Mouse (Mus musculus) midbrain, embryonic 13.5 days (tissue): ENCODE results near the gene Fmod. TPM values are rescaled to one million over a fixed set of nuclear protein-coding genes. Genes with fewer than 3 reads are reported as not detected.

Experiments used
- ATAC-seq: fragments of 200-750 bp; cut with Nextera tagmentation; 2 replicates; pipeline ENCODE4 v1.8.0; 2017; ENCODE audit warnings: mild to moderate bottlenecking, moderate TSS enrichment, moderate library complexity
- H3K27ac ChIP-seq: fragments of 300-500 bp; sonication (generic); 2 replicates; pipeline ENCODE4 v1.5.1; 2015; ENCODE audit warnings: inconsistent platforms, mild to moderate bottlenecking, moderate library complexity
- H3K27me3 ChIP-seq: fragments of 300-500 bp; sonication (generic); 2 replicates; pipeline ENCODE4 v1.6.1; 2015; ENCODE audit warnings: mild to moderate bottlenecking, inconsistent platforms
- H3K36me3 ChIP-seq: fragments of 300-500 bp; sonication (generic); 2 replicates; pipeline ENCODE4 v1.6.1; 2015; ENCODE audit warnings: mild to moderate bottlenecking, inconsistent platforms
- H3K4me1 ChIP-seq: fragments of 300-500 bp; sonication (generic); replicated peaks from 2 replicates; pipeline ENCODE4 v1.6.1; 2015; ENCODE audit warnings: inconsistent platforms
- H3K4me2 ChIP-seq: fragments of 300-500 bp; sonication (generic); replicated peaks from 2 replicates; pipeline ENCODE4 v1.6.1; 2015; ENCODE audit warnings: moderate library complexity, mild to moderate bottlenecking, inconsistent platforms
- H3K4me3 ChIP-seq: fragments of 300-500 bp; sonication (generic); replicated peaks from 2 replicates; pipeline ENCODE4 v1.5.1; 2015; ENCODE audit warnings: mild to moderate bottlenecking, inconsistent platforms
- H3K9ac ChIP-seq: fragments of 300-500 bp; sonication (generic); replicated peaks from 2 replicates; pipeline ENCODE4 v1.6.1; 2015; ENCODE audit warnings: mild to moderate bottlenecking, inconsistent platforms
- H3K9me3 ChIP-seq: fragments of 300-500 bp; sonication (generic); 2 replicates; pipeline ENCODE4 v1.6.1; 2016; ENCODE audit warnings: mild to moderate bottlenecking, inconsistent platforms
- WGBS: fragments of 180-500 bp; shearing (Covaris S2); methylation state at CpG from one replicate; pipeline ENCODE4 v1.1.7; 2015; 5-methylcytosine and 5-hydroxymethylcytosine counted together
- polyA plus RNA-seq: library from polyadenylated mRNA; unstranded; fragments of >200 nt; fragmentation: Nextera tagmentation; extraction: Ambion mirVana; gene quantifications from 2 replicates; pipeline ENCODE4 v1.2.1, GENCODE M21; 2015

Gene Fmod
- polyA plus RNA-seq, 1 experiment from 2014 or later = 5.7 TPM

DNA sequence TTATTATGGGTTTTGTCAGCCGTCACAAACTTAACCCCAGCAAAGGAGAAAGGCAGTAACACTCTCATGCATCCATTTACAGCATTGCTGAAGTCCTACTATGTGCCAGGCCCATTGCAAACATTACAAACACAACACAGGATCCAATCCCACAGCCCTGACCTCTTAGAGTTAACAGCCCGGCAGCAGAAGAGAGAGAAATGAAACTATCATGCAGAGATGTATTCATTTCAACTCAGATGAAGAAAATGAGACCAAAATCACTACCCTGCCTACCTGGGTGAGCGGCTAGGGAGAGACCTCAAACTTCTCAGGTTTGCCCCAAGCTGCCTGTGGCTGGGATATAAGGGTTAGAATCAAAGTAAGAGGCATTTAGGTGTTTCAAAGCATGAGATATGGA, 29.5 kb downstream of the Fmod start:
- peaks cover 85% of the 10 kb centered on the region for H3K4me1 ChIP-seq
- no peak overlapping the region for H3K9ac ChIP-seq
- H3K36me3 ChIP-seq = no peaks in the 10 kb centered on the region
- peak overlapping the region; percentile 52 for H3K27ac ChIP-seq
- ATAC-seq = no peak
- H3K9me3 ChIP-seq = no peaks in the 10 kb centered on the region
- H3K27me3 ChIP-seq = no peaks in the 10 kb centered on the region
- 61% methylated on average over 3 of the region's 3 CpGs for WGBS
- 0 out of 2 replicates have a peak overlapping the region, but pooled peaks have one; percentile 14 for H3K4me2 ChIP-seq
- H3K4me3 ChIP-seq = no peak overlapping the region

- no peaks in the 10 kb centered on the region for H3K9me3 ChIP-seq
- peak overlapping the region; percentile 52 for H3K27ac ChIP-seq
- peak; percentile 5; the same call in 1 of the 2 replicates for ATAC-seq
- no peaks in the 10 kb centered on the region for H3K36me3 ChIP-seq
- H3K4me2 ChIP-seq = 0 out of 2 replicates have a peak overlapping the region, but pooled peaks have one; percentile 14
- H3K4me3 ChIP-seq = no peak overlapping the region
- H3K9ac ChIP-seq = no peak overlapping the region
- no peaks in the 10 kb centered on the region for H3K27me3 ChIP-seq
- peaks cover 85% of the 10 kb centered on the region for H3K4me1 ChIP-seq
- WGBS = 6% methylated on average over 8 of the region's 8 CpGs
Observed at GRCm38 (mm10) chr1:134067143-134067619, 30.1 kb downstream of the Fmod start.

DNA sequence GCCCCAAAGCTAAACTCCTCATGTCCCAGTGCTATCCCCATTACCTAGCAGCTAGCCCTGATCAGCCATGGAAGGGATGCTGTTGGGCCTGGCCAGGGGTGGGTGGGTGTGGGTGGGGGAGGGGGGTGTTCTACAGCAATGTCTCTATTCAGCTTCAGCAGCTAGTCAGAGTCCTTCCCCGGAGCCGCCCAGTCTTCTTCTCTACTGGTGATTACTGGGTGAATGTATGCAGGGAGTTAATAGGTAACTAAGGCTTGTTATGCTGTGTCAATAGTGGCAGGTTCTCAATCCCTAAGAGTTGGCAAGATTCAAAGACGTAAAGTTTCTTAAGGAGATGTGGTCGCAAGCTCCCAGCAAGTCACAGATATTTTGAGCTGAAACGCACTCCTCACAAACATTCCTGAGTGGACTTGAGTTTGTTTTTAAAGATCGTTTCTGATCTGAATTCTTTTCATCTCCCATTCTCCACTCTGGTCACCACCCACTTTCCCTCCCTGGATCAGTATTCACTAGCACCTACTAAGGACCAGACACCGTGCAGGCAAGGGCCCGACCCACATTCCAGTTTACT, 33.1 kb downstream of the Fmod start:
- 63% methylated on average over 8 of the region's 8 CpGs for WGBS
- H3K9ac ChIP-seq = no peak overlapping the region
- no peaks in the 10 kb centered on the region for H3K9me3 ChIP-seq
- no peak overlapping the region for H3K4me3 ChIP-seq
- H3K27me3 ChIP-seq = no peaks in the 10 kb centered on the region
- H3K36me3 ChIP-seq = 0 out of 2 replicates have a peak, but pooled peaks cover 5% of the 10 kb centered on the region
- peak overlapping the region; percentile 79 for H3K27ac ChIP-seq
- H3K4me1 ChIP-seq = peaks cover 84% of the 10 kb centered on the region
- ATAC-seq = no peak
- H3K4me2 ChIP-seq = no peak overlapping the region

DNA sequence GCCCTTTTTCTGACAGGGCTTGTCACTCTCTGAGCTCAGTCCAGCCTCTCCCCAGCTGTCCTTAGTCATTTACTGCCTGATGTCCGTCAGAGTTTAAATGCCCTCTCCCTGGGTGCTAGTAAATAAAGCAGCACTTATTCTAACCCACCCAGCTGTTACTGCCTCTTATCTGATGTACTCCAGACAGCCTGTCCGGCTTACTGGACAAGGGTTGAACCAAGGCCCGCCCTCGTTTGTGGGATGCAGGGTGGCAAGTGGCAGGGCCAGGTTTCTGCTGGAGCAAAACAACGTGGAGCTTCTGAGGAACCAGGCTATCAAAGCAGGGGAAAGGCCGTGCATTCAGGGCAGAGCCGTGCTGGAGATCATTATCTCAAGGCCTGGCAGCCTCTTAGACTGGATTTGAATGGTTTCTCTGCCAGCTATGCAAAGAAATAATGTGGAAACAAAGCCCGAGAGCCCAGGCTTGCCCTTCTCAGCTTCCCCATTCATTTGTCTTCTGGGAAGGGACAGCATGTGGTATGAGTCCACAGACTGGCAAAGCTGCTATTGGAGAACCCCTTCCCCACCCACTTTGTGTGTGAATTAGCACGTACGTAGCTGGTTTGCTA, 34.5 kb downstream of the Fmod start:
- Histone ChIP-seq H3K36me3 (peaks cover 10% of the 10 kb centered on the region; the same call in 1 of the 2 replicates), H3K4me2 (no peak overlapping the region), H3K9me3 (no peaks in the 10 kb centered on the region), H3K4me3 (no peak overlapping the region), H3K27me3 (no peaks in the 10 kb centered on the region), H3K27ac (peak overlapping the region; percentile 79), H3K9ac (no peak overlapping the region; the same call in 1 of the 2 replicates), H3K4me1 (peaks cover 84% of the 10 kb centered on the region)
- 21% methylated on average over 10 of the region's 10 CpGs for WGBS
- ATAC-seq = peak; percentile 40; the same call in 1 of the 2 replicates

DNA sequence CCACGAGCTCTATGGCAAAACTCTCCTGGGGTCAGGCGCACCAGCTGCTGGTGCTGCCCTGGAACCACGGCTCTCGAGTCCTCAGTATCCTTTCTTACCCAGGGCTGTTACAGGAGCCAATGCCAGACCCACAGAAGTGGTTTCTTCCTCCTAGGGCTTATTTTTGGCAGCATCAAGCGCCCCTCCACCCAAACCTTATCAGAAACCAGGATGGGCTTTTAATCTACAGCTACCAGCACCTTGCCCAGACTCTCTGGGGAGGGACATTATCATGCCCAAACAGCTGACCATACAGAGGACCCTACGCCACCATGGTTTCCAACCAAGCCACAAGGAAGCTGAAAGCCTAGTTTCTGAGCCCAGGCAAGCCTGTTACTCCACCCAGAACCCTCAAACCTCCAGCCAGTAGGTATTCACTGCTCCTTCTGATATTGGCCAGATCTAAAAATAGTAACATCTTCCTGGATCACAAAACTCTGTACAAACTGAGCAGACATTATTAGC, 36.1 kb downstream of the Fmod start:
- H3K4me2 ChIP-seq = no peak overlapping the region
- no peak overlapping the region for H3K4me3 ChIP-seq
- H3K9ac ChIP-seq = no peak overlapping the region
- H3K27ac ChIP-seq = peak overlapping the region; percentile 79
- no peak for ATAC-seq
- H3K9me3 ChIP-seq = no peaks in the 10 kb centered on the region
- no peaks in the 10 kb centered on the region for H3K27me3 ChIP-seq
- H3K36me3 ChIP-seq = peaks cover 10% of the 10 kb centered on the region; the same call in 1 of the 2 replicates
- H3K4me1 ChIP-seq = peaks cover 83% of the 10 kb centered on the region
- 79% methylated on average over 6 of the region's 6 CpGs for WGBS

- Histone ChIP-seq H3K4me2 (no peak overlapping the region), H3K9me3 (no peaks in the 10 kb centered on the region), H3K9ac (no peak overlapping the region), H3K27ac (peak overlapping the region; percentile 79), H3K4me1 (peaks cover 84% of the 10 kb centered on the region), H3K4me3 (no peak overlapping the region), H3K27me3 (no peaks in the 10 kb centered on the region), H3K36me3 (peaks cover 10% of the 10 kb centered on the region; the same call in 1 of the 2 replicates)
- no peak for ATAC-seq
- 83% methylated on average over 1 of the region's 1 CpGs for WGBS
Observed at GRCm38 (mm10) chr1:134073658-134074057, 36.6 kb downstream of the Fmod start.

GRCm38 (mm10) chr1:134074184-134074583, 37.1 kb downstream of the Fmod start:
- Histone ChIP-seq H3K4me2 (0 out of 2 replicates have a peak overlapping the region, but pooled peaks have one; percentile 72), H3K4me3 (no peak overlapping the region), H3K27ac (peak overlapping the region; percentile 79), H3K9ac (no peak overlapping the region), H3K4me1 (peaks cover 84% of the 10 kb centered on the region), H3K27me3 (no peaks in the 10 kb centered on the region), H3K36me3 (peaks cover 10% of the 10 kb centered on the region; the same call in 1 of the 2 replicates), H3K9me3 (no peaks in the 10 kb centered on the region)
- 33% methylated on average over 3 of the region's 3 CpGs for WGBS
- ATAC-seq = no peak

DNA sequence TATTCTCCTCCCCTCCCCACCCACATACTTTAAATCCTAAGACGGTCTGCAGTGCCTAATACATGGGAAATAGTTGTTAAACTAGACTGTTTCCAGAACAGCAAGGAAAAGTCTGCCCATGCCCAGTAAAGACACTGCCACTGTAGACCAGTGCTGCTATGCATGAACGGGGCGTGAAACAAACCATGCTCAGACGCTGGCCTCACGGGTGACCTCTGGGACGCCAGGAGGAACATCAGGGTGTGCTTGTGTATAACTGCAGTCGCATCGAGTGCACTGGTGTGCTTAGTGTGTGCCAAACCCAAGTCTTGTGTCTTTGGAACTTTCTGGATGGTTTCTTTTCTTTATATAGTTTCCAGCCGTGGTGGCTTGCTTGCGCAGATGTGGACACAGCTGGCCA, 37.6 kb downstream of the Fmod start:
- no peaks in the 10 kb centered on the region for H3K9me3 ChIP-seq
- H3K4me3 ChIP-seq = peak overlapping the region; percentile 75; the same call in 1 of the 2 replicates
- no peak overlapping the region for H3K9ac ChIP-seq
- peak overlapping the region; percentile 35; the same call in 1 of the 2 replicates for H3K27ac ChIP-seq
- peak overlapping the region; percentile 72 for H3K4me2 ChIP-seq
- no peaks in the 10 kb centered on the region for H3K27me3 ChIP-seq
- 81% methylated on average over 10 of the region's 10 CpGs for WGBS
- peaks cover 89% of the 10 kb centered on the region for H3K4me1 ChIP-seq
- no peak for ATAC-seq
- peaks cover 10% of the 10 kb centered on the region; the same call in 1 of the 2 replicates for H3K36me3 ChIP-seq

DNA sequence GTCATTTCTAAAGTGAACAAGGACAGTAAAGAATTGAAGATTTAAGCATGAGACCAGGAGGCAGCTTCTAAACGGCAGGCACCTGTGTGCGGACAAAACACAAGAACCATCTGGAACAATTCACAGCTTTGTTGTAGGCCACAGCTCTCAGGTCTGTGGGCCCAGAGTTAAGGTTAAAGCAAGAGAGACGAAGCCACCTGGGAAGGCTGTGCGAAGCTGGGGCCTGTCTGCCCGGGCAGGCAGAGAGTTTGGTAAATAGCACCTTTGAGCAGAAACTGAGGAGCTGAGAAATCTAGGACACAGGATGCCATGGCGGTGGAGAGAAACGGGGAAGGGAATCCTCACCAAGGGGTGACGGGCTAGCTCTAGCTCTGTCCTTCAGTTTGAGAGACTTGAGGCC, 38.5 kb downstream of the Fmod start:
- ATAC-seq = no peak
- 88% methylated on average over 8 of the region's 8 CpGs for WGBS

GRCm38 (mm10) chr1:134076789-134077188, 39.7 kb downstream of the Fmod start:
- WGBS = 5% methylated on average over 2 of the region's 2 CpGs
- peak overlapping the region; percentile 75 for H3K4me3 ChIP-seq
- H3K4me1 ChIP-seq = peaks cover 78% of the 10 kb centered on the region

More for the DNA sequence above, 38.5 kb downstream of the Fmod start:
- peaks cover 90% of the 10 kb centered on the region for H3K4me1 ChIP-seq
- no peaks in the 10 kb centered on the region for H3K9me3 ChIP-seq
- H3K9ac ChIP-seq = peak overlapping the region; percentile 92
- peak overlapping the region; percentile 86 for H3K27ac ChIP-seq
- H3K4me3 ChIP-seq = peak overlapping the region; percentile 75
- H3K27me3 ChIP-seq = no peaks in the 10 kb centered on the region
- peak overlapping the region; percentile 72 for H3K4me2 ChIP-seq
- peaks cover 10% of the 10 kb centered on the region; the same call in 1 of the 2 replicates for H3K36me3 ChIP-seq

GRCm38 (mm10) chr1:134077389-134078060, 40.5 kb downstream of the Fmod start:
- peaks cover 72% of the 10 kb centered on the region for H3K4me1 ChIP-seq
- WGBS = 19% methylated on average over 14 of the region's 14 CpGs

More at GRCm38 (mm10) chr1:134076789-134077188, 39.7 kb downstream of the Fmod start:
- H3K4me2 ChIP-seq = peak overlapping the region; percentile 72
- peak overlapping the region; percentile 92 for H3K9ac ChIP-seq
- ATAC-seq = no peak
- H3K9me3 ChIP-seq = no peaks in the 10 kb centered on the region
- H3K36me3 ChIP-seq = peaks cover 10% of the 10 kb centered on the region; the same call in 1 of the 2 replicates
- H3K27ac ChIP-seq = peak overlapping the region; percentile 86
- H3K27me3 ChIP-seq = no peaks in the 10 kb centered on the region

More at GRCm38 (mm10) chr1:134077389-134078060, 40.5 kb downstream of the Fmod start:
- H3K9me3 ChIP-seq = no peaks in the 10 kb centered on the region
- no peaks in the 10 kb centered on the region for H3K27me3 ChIP-seq
- peak overlapping the region; percentile 72 for H3K4me2 ChIP-seq
- ATAC-seq = no peak
- peak overlapping the region; percentile 75 for H3K4me3 ChIP-seq
- H3K36me3 ChIP-seq = peaks cover 10% of the 10 kb centered on the region; the same call in 1 of the 2 replicates
- H3K27ac ChIP-seq = peak overlapping the region; percentile 86
- H3K9ac ChIP-seq = peak overlapping the region; percentile 92
